Mouse (Mus musculus) lung, postnatal 25 days (tissue): ENCODE data around the gene Avpr1b.
"Not testable (repeated sequence)": the region's sequence is repeated elsewhere in the genome, so short reads cannot be mapped to it uniquely, and the experiment has no call there.

Experiments used
- DNase-seq: peaks from one replicate; pipeline ENCODE4 v3.0.0; 2022; ENCODE audit warnings: low spot score

Gene Avpr1b

DNA sequence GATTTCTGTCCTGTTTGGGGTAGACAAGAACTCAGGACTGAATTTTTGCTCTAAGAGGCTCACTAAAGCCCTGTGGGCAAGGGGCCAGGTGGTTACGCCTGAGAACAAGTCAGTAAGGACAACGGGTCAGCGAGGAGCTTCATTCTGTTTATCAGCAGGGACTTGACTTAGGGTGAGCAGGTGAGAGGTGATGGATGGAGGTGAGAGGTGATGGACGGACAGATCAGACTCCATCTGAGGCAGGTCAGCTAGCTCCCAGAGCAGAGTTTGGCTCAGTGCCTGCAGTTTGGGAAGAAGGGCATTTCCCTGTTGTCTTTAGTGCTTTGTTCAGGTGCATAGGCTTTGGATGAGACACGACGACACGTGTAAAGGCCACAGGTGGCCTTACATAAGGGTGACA, 20.3 kb downstream of the Avpr1b start:
- DNase-seq = no peak

GRCm38 (mm10) chr1:131623644-131624043, 24.6 kb downstream of the Avpr1b start:
- no peak for DNase-seq

- no peak for DNase-seq
Measured at GRCm38 (mm10) chr1:131624175-131624835, 25.3 kb downstream of the Avpr1b start.

GRCm38 (mm10) chr1:131626200-131626599, 27.2 kb downstream of the Avpr1b start:
- no peak for DNase-seq

- not testable (repeated sequence) for DNase-seq
Measured at GRCm38 (mm10) chr1:131632216-131632615, 33.2 kb downstream of the Avpr1b start.

DNA sequence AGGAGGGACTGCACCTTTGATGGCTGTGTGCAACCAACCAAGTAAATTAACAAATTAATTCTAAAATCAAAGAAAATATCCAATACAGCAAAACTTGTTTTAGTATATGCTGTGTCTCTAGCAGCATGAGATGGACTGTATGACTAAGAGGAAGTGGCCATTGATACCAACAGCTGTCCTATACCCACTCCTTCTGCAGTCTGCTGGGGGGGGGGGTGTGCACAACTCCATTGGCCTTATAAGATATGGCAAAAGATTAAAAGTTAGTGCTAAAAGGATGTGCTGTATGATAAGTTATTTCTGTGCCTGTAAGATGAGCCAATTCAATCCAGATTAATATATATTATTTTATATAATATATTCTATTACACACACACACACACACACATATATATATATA, 35.5 kb downstream of the Avpr1b start:
- no peak for DNase-seq

DNA sequence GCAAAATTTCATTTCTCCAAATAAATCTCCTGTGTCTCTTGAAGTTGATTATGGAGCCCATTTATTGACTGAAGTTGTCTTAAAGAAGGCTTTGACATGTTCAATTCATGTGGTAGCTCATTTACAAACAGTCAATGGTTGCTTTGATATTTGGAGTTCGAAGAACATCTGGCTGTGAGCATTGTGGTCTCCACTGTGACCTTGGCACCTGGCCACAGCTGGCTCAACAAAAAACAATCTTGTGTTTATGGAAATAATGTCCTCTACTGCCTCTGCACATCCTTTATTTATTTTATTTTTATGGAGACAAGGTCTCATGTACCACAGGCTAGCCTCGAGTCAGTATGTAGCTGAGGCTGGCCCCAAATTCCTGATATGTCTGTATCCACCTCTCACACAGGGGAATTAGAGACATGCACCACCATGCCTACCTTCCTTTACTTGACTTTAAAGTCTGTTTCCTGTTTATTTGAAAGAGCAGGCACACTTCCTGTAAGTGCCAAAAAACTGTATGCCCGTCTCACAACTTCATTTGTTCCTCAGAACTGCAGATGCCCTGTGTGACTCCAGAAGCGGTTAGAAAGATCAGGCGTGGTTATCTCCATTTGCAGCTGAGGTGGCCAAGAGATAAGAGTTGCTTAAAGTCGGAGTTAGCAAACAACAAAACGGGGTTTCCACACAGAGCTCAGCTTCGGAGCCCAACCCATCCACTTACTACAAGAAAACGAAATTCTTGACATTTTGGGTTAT, 38.9 kb downstream of the Avpr1b start, which contains the start of gene Ctse:
TSS of gene Ctse (plus strand) at position 516 of the 750 bp plus-strand sequence.
- DNase-seq = peak; percentile 26

DNA sequence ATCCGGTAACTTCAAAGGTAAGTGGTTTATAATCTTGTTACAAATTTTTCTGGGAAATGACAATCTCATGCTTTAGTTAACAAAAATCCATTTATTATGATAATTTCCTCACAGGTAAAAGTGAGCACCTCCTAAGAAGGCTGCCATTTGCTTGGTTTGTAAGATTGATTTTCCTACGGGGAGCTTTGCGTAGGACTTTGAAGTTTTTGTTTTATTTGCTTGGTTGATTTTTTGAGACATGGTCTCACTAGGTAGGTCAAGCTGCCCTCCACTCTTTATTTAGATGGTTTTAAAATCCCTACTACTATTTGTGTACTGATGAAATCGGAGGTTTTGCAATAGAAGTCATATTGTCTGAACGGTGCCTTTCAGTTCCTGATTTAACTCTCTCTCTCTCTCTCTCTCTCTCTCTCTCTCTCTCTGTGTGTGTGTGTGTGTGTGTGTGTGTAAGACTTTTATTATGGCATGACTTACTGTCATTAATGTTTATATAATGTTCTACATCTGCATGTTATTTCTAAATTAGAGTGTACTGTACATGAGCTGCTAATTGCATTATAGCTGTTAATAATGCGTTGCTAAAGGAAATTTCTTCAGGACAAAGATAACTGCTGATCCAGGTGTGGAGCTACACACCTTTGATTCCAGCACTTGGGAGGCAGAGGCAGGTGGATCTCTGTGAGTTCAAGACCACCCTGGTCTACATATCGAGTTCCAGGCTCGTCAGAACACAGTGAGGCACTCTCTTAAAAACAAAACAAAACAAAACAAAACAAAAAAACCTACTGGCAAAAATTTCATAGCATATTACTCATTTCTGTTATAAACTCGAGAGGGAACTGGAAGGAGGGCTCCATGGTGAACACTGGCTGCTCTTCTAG, 39.7 kb downstream of the Avpr1b start:
- DNase-seq = no peak

DNA sequence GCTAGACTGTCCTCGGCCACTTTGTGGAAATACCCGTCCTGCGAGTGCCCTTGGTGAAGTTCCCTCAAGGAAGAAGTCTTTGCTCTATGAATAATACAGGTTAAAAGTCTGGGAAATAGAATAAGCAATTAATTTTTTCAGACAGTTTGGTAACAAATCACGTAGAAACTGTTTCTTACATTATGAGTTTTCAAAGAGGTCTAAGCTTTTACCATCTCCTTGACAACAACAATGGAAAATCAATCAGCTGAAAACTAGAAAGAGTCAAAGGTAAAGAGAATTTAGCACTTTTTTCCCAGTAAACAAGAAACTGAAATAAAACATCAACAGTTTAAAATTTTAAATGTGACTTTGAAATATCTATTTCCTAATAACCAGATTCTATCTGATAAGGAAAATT, 41.0 kb downstream of the Avpr1b start:
- DNase-seq = no peak

DNA sequence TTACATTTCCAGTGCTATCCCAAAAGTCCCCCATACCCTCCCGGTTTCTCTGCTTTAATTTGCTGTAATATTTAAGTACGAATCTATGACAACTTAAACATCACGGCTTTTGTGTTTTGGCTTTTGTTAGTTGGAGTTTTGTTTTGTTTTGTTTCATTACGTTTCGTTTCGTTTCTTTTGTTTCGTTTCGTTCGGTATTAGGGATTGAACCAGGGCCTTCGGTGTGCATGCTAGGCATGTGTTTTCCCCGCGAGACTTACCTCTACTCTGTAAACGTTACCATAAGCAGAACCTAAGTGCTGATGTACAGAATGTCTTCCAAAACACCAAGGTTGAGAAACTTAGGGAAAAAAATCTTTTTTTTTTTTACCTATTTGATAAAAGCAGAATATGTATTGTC, 42.5 kb downstream of the Avpr1b start:
- no peak for DNase-seq

- DNase-seq = no peak
Measured at GRCm38 (mm10) chr1:131642251-131642650, 43.2 kb downstream of the Avpr1b start.

- DNase-seq = no peak
Measured at GRCm38 (mm10) chr1:131652670-131653443, 53.8 kb downstream of the Avpr1b start.

DNA sequence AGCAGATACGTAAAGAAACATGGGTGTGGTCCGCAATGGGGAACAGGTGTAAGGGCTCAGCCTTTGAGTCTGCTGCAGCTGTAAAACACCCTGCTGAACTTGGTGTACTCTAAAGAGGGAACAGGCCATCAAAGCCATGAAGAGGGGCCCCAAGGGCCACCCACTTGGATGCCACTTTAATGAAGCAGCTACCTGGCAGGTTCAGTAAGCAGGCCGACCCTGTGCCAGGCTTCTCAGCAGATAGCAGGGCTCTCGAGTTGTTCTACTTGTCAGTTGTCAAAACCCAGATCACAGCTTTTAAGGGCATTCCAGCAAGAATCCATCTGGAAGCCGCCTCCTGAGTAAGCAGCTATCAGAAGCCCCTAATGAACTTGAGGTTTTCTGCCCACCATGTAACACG, 56.6 kb downstream of the Avpr1b start:
- no peak for DNase-seq

DNA sequence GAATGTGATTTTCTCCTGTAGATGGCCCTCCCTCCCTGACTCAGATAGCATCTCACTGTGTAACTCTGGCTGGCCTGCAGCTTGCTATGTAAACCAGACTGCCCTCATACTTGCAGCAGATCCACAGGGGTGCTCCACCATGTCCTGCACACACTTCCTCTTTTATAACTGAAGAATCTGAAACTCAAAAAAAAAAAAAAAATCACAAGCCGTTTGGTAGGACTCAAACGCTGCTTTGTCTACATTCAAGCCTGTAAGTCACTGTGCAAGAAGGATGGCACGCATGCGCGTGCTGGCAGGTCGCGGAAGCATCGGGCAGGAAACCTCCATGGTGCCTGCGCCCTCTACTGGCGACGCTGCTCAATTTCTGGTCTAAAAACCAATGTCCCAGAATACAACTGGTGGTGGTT, 58.9 kb downstream of the Avpr1b start:
- DNase-seq = peak; percentile 88

GRCm38 (mm10) chr1:131659512-131660085, 60.6 kb downstream of the Avpr1b start:
- no peak for DNase-seq

- DNase-seq = no peak
Measured at GRCm38 (mm10) chr1:131660266-131660665, 61.2 kb downstream of the Avpr1b start.

DNA sequence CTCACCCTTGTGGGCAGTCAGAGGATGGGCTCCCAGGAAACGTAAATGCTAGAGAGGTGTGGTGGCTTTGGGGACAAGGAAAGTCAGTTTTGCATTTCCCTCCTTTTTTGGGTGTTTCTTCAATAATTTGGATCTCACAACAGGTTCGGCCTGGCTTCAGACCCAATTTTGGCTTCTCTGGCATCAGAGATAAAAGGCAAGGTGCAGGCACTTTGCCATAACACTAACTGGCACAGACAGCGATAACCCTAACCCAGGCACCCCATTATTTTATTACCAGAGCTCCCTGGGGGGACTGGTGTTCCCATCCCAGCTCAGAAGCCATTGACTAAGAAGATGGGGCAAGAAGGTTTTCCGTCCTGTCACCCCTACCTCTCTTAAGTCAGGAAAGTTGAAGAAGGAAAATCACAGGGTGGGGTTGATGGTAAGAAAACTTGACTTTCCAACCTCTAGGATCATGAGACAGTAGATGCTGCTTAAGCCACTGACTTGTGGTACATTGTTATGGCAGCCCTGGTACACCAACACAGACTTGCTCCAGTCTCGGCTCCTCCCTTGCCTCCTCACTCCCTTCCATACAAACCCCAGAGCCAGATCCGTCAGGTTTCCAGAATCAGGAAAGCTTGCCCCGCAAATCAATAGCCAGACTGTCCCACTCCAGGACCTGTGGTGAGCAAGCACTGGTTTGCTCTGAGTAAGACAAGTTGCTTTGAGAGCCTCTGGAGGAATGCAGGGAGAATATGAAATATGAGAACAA, 61.9 kb downstream of the Avpr1b start:
- no peak for DNase-seq
